Mouse (Mus musculus) limb, embryonic 14.5 days (tissue): ENCODE measurements around the gene Krt78. TPM values are rescaled to one million over a fixed set of nuclear protein-coding genes. Genes with fewer than 3 reads are reported as not detected.

Experiments
- ATAC-seq: fragments of 200-750 bp; cut with Nextera tagmentation; 2 replicates; pipeline ENCODE4 v1.8.0; 2017; ENCODE audit warnings: low read depth, moderate number of reproducible peaks, moderate TSS enrichment; ENCODE audit not compliant: low FRiP score
- DNase-seq: peaks from one replicate; pipeline ENCODE4 v3.0.0-alpha.2; 2015; ENCODE audit warnings: low spot score
- H3K27ac ChIP-seq: fragments of 300-500 bp; sonication (generic); replicated peaks from 2 replicates; pipeline ENCODE4 v1.5.1; 2014; ENCODE audit warnings: low read depth, mild to moderate bottlenecking, low read length, moderate library complexity, mixed read lengths
- H3K27me3 ChIP-seq: fragments of 300-500 bp; sonication (generic); 2 replicates; pipeline ENCODE4 v1.6.1; 2014; ENCODE audit warnings: low read length, mixed read lengths; ENCODE audit not compliant: control insufficient read depth, insufficient read depth
- H3K36me3 ChIP-seq: fragments of 300-500 bp; sonication (generic); 2 replicates; pipeline ENCODE4 v1.6.1; 2014; ENCODE audit warnings: mild to moderate bottlenecking, low read length, moderate library complexity, mixed read lengths; ENCODE audit not compliant: control insufficient read depth, insufficient read depth
- H3K4me1 ChIP-seq: fragments of 300-500 bp; sonication (generic); 2 replicates; pipeline ENCODE4 v1.6.1; 2014; ENCODE audit warnings: antibody characterized with exemption, low read length, mixed read lengths; ENCODE audit not compliant: control insufficient read depth, insufficient read depth
- H3K4me2 ChIP-seq: fragments of 300-500 bp; sonication (generic); replicated peaks from 2 replicates; pipeline ENCODE4 v1.6.1; 2014; ENCODE audit warnings: low read depth, mild to moderate bottlenecking, low read length, moderate library complexity; ENCODE audit not compliant: severe bottlenecking
- H3K4me3 ChIP-seq: fragments of 300-500 bp; sonication (generic); replicated peaks from 2 replicates; pipeline ENCODE4 v1.5.1; 2014; ENCODE audit warnings: low read length
- H3K9ac ChIP-seq: fragments of 300-500 bp; sonication (generic); 2 replicates; pipeline ENCODE4 v1.6.1; 2014; ENCODE audit warnings: mild to moderate bottlenecking, low read depth, low read length, moderate library complexity; ENCODE audit not compliant: severe bottlenecking
- H3K9me3 ChIP-seq: fragments of 300-500 bp; sonication (generic); 2 replicates; pipeline ENCODE4 v1.6.1; 2016; ENCODE audit warnings: low read length; ENCODE audit not compliant: control insufficient read depth
- POLR2A ChIP-seq: fragments of 200-500 bp; IDR thresholded peaks from 2 replicates; pipeline ENCODE4 v1.8.0; 2012; ENCODE audit warnings: inconsistent platforms, mild to moderate bottlenecking, moderate library complexity, borderline replicate concordance; ENCODE audit not compliant: insufficient read depth, insufficient read length; ENCODE audit errors: extremely low read depth
- WGBS: fragments of 180-500 bp; shearing (Covaris S2); extraction: QIAGEN DNeasy Blood & Tissue Kit; methylation state at CpG from one replicate; pipeline ENCODE4 v1.1.7; 2014; 5-methylcytosine and 5-hydroxymethylcytosine counted together
- polyA plus RNA-seq, 2 experiments: library from polyadenylated mRNA; depleted of rRNA in 1 of 2; stranded (reverse) in 1 of 2; unstranded in 1 of 2; fragments of >200 nt; fragmentation: Nextera tagmentation in 1 of 2; extraction: Ambion mirVana in 1 of 2; gene quantifications; 2 replicates each; pipeline versions ENCODE4 v1.2.1 to v1.2.3; 2012 to 2014

Krt78 gene
- polyA plus RNA-seq, 2 experiments: 0.08 to 0.09 TPM

GRCm38 (mm10) chr15:101958891-101959290 is 4.8 kb upstream of the Krt78 start:
- WGBS: 93% methylated on average over 3 of the region's 3 CpGs
- H3K27ac ChIP-seq: no peak overlapping the region
- no peak overlapping the region for H3K4me2 ChIP-seq
- H3K9ac ChIP-seq: no peak overlapping the region
- no peaks in the 10 kb centered on the region for H3K36me3 ChIP-seq
- no peak overlapping the region for H3K4me3 ChIP-seq
- DNase-seq (no peak), ATAC-seq (no peak)
- no peak for TF ChIP-seq POLR2A
- H3K27me3 ChIP-seq: no peaks in the 10 kb centered on the region
- H3K9me3 ChIP-seq: no peaks in the 10 kb centered on the region
- no peaks in the 10 kb centered on the region for H3K4me1 ChIP-seq

- TF ChIP-seq POLR2A: no peak
- Histone ChIP-seq H3K9ac (no peak overlapping the region), H3K27me3 (no peaks in the 10 kb centered on the region), H3K27ac (no peak overlapping the region), H3K36me3 (no peaks in the 10 kb centered on the region), H3K9me3 (no peaks in the 10 kb centered on the region), H3K4me1 (no peaks in the 10 kb centered on the region), H3K4me2 (no peak overlapping the region), H3K4me3 (no peak overlapping the region)
- 79% methylated on average over 7 of the region's 7 CpGs for WGBS
- DNase-seq (no peak), ATAC-seq (no peak)
Observed at GRCm38 (mm10) chr15:101952733-101953474, 1.2 kb downstream of the Krt78 start.

DNA sequence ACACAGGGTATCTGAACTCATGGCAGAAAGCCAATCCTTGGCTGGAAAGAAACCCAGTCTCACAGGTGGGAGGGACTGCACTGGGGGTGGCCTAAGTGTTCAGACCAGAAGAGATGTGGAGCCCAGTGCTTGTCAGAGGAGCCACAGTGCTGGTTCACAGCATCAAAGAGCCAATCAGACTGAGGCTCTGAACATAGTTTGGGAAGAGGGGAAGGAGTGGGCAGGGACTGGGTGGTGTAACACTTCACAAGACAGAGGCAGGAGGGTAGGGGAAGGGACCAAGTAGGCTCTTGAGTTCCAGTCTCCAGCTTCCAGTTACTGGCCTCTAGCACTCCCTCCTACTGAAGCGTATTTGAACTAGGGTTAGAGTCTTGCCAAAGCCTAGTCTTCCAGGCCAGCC is 8.7 kb downstream of the Krt78 start:
- Histone ChIP-seq H3K27ac (no peak overlapping the region), H3K4me1 (peaks cover 16% of the 10 kb centered on the region), H3K27me3 (no peaks in the 10 kb centered on the region), H3K4me2 (no peak overlapping the region), H3K9ac (no peak overlapping the region), H3K4me3 (no peak overlapping the region), H3K9me3 (no peaks in the 10 kb centered on the region), H3K36me3 (no peaks in the 10 kb centered on the region)
- 88% methylated on average over 1 of the region's 1 CpGs for WGBS
- no peak for TF ChIP-seq POLR2A
- DNase-seq (no peak), ATAC-seq (no peak)

GRCm38 (mm10) chr15:101941948-101942347 is 12.1 kb downstream of the Krt78 start:
- H3K9me3 ChIP-seq: no peaks in the 10 kb centered on the region
- 45% methylated on average over 8 of the region's 8 CpGs for WGBS
- ATAC-seq (no peak), DNase-seq (no peak)
- no peak for TF ChIP-seq POLR2A
- H3K36me3 ChIP-seq: no peaks in the 10 kb centered on the region
- no peak overlapping the region for H3K4me3 ChIP-seq
- H3K4me2 ChIP-seq: no peak overlapping the region
- no peaks in the 10 kb centered on the region for H3K27me3 ChIP-seq
- H3K27ac ChIP-seq: no peak overlapping the region
- peaks cover 26% of the 10 kb centered on the region for H3K4me1 ChIP-seq
- no peak overlapping the region for H3K9ac ChIP-seq

DNA sequence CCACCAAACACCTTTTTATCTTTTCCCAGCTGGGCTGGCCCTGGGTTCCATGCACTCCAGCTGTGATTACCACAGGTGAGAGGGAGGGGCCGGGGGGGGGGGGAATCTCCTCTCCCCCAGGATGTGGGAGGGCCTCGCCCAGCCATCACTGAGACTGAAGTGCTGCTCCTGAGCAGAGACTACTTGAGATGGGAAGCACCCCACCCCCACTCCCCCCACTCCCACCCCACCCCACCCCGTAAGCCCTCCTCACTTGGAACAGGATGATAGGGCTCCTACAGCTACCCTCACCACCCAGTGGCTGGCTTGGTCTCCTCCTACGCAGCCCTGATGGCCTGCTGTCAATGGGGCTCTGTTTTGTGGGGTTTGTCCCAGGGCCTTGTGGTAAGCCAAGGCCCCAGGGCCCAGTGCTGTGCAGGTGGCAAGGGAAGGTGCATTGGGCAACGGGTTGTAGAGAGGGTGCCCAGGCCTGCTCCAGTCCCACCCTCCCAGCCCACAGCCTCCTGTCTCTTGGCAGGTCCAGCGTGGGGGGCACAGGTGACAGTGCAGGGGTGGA is 13.7 kb downstream of the Krt78 start, which contains the start of gene Krt79:
TSS of gene Krt79 (minus strand) at position 51 of the 556 bp plus-strand sequence.
- Histone ChIP-seq H3K4me2 (no peak within 1 kb of the TSS), H3K4me1 (peaks cover 24% of the 10 kb centered on the region), H3K27me3 (no peaks in the 10 kb centered on the region), H3K9me3 (no peaks in the 10 kb centered on the region), H3K27ac (no peak within 1 kb of the TSS), H3K36me3 (no peaks in the 10 kb centered on the region), H3K4me3 (no peak within 1 kb of the TSS), H3K9ac (no peak within 1 kb of the TSS)
- 63% methylated on average over 4 of the region's 6 CpGs for WGBS
- DNase-seq (no peak), ATAC-seq (no peak)
- no peak for TF ChIP-seq POLR2A
